Mouse (Mus musculus) testis, adult 2 months (tissue): ENCODE data around the gene Map3k14.

ENCODE experiments used
- CTCF ChIP-seq: fragments of 200-500 bp; IDR thresholded peaks from 2 replicates; pipeline ENCODE4 v1.5.1; 2012; ENCODE audit warnings: low read depth, mild to moderate bottlenecking, inconsistent platforms, low read length, moderate library complexity; ENCODE audit not compliant: control insufficient read depth, insufficient read depth, insufficient replicate concordance
- POLR2A ChIP-seq: fragments of 200-500 bp; IDR thresholded peaks from 2 replicates; pipeline ENCODE4 v1.6.1; 2012; ENCODE audit warnings: low read depth, mild to moderate bottlenecking, inconsistent platforms, low read length, moderate library complexity; ENCODE audit not compliant: control insufficient read depth

GRCm38 (mm10) chr11:103234447-103234846, 32.8 kb downstream of the Map3k14 start:
- TF ChIP-seq POLR2A: no peak
- no peak for TF ChIP-seq CTCF
